Mouse (Mus musculus) E14TG2a.4 (cell line): Measurements from ENCODE around the gene Gabarap.

Source experiments
- CTCF ChIP-seq: conservative IDR thresholded peaks from 2 replicates; pipeline ENCODE4 v1.5.1; 2014; ENCODE audit warnings: low read length
- NANOG ChIP-seq: IDR thresholded peaks from 2 replicates; pipeline ENCODE4 v1.6.1; 2014; ENCODE audit warnings: borderline replicate concordance, low read length, mixed read lengths
- POU5F1 ChIP-seq: IDR thresholded peaks from 2 replicates; pipeline ENCODE4 v1.6.1; 2014; ENCODE audit warnings: low read length, borderline replicate concordance

- TF ChIP-seq CTCF (no peak), POU5F1 (no peak), NANOG (no peak)
Measured at GRCm38 (mm10) chr11:70014051-70014450, 23.1 kb downstream of the Gabarap start.
